Comparison of ENCODE assay signal across 22 mouse cellular contexts in the genomic region with DNA sequence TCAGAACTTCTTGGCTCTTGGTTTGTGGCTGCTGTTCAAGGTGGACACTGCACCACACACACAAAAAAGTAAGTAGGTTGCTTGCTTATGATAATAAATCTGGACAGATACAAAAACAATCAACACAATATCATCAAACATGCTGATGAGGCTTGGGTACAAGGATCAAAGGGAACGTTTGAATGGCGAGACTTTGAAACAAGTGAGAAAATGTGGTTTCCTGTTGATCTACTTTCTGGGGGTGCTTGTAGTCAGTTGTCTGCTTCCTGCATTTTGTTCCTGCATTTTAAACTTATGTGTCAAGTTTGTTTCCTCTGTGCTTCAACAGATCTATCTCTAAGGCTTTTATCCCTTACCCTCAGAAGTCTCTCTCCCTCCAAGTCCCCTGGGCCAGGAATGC.
DNase-seq lines count a peak whose midpoint lies in the region.
"Had no signal": no experiment of that assay in that cellular context is flagged by ENCODE, and none has a peak within 500 bp of the region (broad histone marks: within the 10 kb centered on the region; RNA-seq: fewer than 3 reads in every experiment).

No protein-coding gene starts in this region.

- H3K4me3 ChIP-seq in forebrain, embryonic 10.5 days = no peak overlapping the region
- H3K4me3 ChIP-seq: embryonic facial prominence, embryonic 13.5 days; forebrain, embryonic 13.5 days; heart, embryonic 13.5 days; hindbrain, embryonic 12.5 days had no signal

- no peaks in the 10 kb centered on the region for H3K27me3 ChIP-seq in forebrain, embryonic 10.5 days (ENCODE audit: poor library complexity, severe bottlenecking)
- H3K27me3 ChIP-seq: CH12.LX; embryonic facial prominence, embryonic 13.5 days; forebrain, embryonic 13.5 days; heart, embryonic 13.5 days; hindbrain, embryonic 12.5 days; Patski had no signal

- H3K36me3 ChIP-seq in forebrain, embryonic 10.5 days (replicated peaks) = no peaks in the 10 kb centered on the region
- H3K36me3 ChIP-seq: embryonic facial prominence, embryonic 13.5 days; heart, embryonic 13.5 days; hindbrain, embryonic 12.5 days had no signal

- 84% methylated on average over 2 of the region's 2 CpGs for WGBS in forebrain, embryonic 10.5 days

- H3K27ac ChIP-seq in forebrain, embryonic 10.5 days = no peak overlapping the region
- H3K27ac ChIP-seq: embryonic facial prominence, embryonic 13.5 days; forebrain, embryonic 13.5 days; heart, embryonic 13.5 days; hindbrain, embryonic 12.5 days had no signal

- DNase-seq in CD4-positive helper T cell, adult 2 months (ENCODE audit: low read depth, low spot score) = peak; percentile 77
- DNase-seq in CD4-positive, CD25-positive, alpha-beta regulatory T cell, adult 2 months (ENCODE audit: low read depth, low spot score) = peak; percentile 57
- peak; percentile 63 for DNase-seq in induced T-regulatory cell, adult 2 months (ENCODE audit: low read depth)
- peak; percentile 68 for DNase-seq in naive thymus-derived CD4-positive, alpha-beta T cell, adult 2 months (ENCODE audit: low read depth)
- no peak for DNase-seq in right cerebral cortex, postnatal 14 days
- DNase-seq in gastrocnemius, postnatal 36 days = no peak
- no peak for DNase-seq in left cerebral cortex, postnatal 36 days (ENCODE audit: low spot score in 2 of 2)
- no peak for DNase-seq in forebrain, embryonic 10.5 days (ENCODE audit: extremely low spot score, low spot score)
- DNase-seq: adrenal gland, adult 8-10 months; adrenal gland, postnatal 36 days; cerebellum, adult 11 months; cerebellum, adult 8-10 months; cerebellum, postnatal 25 days; forebrain, postnatal 0 days; gastrocnemius, postnatal 14 days; heart, postnatal 4 days had no signal

- H3K9me3 ChIP-seq in forebrain, embryonic 10.5 days = no peaks in the 10 kb centered on the region
- H3K9me3 ChIP-seq: embryonic facial prominence, embryonic 13.5 days; forebrain, embryonic 13.5 days; heart, embryonic 13.5 days; hindbrain, embryonic 12.5 days had no signal

- H3K4me1 ChIP-seq in forebrain, embryonic 10.5 days = no peaks in the 10 kb centered on the region
- H3K4me1 ChIP-seq: forebrain, embryonic 13.5 days; heart, embryonic 13.5 days; hindbrain, embryonic 12.5 days had no signal

- intact Hi-C loops in gastrocnemius, postnatal 36 days (cut with DNase I) = no loop called here
- intact Hi-C loops in left cerebral cortex, postnatal 36 days (cut with DNase I) = no loop called here

Comparison
In these comparisons a context has a peak if more than half of its experiments do, and no peak if none do; other contexts are left out.
1. DNase-seq: peak in CD4-positive helper T cell, adult 2 months (single experiment), CD4-positive, CD25-positive, alpha-beta regulatory T cell, adult 2 months (single experiment), induced T-regulatory cell, adult 2 months (single experiment) and naive thymus-derived CD4-positive, alpha-beta T cell, adult 2 months (single experiment); none in right cerebral cortex, postnatal 14 days (single experiment), gastrocnemius, postnatal 36 days (0 of 2), left cerebral cortex, postnatal 36 days (0 of 2) and forebrain, embryonic 10.5 days (single experiment).